Mouse (Mus musculus) C2C12 (cell line): ENCODE measurements at regions not wholly inside any gene's neighbourhood (a gene's known extent, or its start where the extent isn't known, plus 50 kb on each side); places are given as distances from the start of the nearest gene placed in this dataset.

Experiments
- H3K27me3 ChIP-seq: one replicate; pipeline ENCODE4 v1.6.1; 2011; ENCODE audit not compliant: control insufficient read depth, insufficient read depth, insufficient read length
- H3K36me3 ChIP-seq: one replicate; pipeline ENCODE4 v1.6.1; 2011; ENCODE audit not compliant: control insufficient read depth, insufficient read depth
- H3K4me3 ChIP-seq: one replicate; pipeline ENCODE4 v1.5.1; 2011; ENCODE audit warnings: mild to moderate bottlenecking, control low read depth; ENCODE audit not compliant: poor library complexity, insufficient read depth, severe bottlenecking
- H3K79me2 ChIP-seq: one replicate; pipeline ENCODE4 v1.6.1; 2011; ENCODE audit not compliant: control insufficient read depth, insufficient read depth
- H3K79me3 ChIP-seq: one replicate; pipeline ENCODE4 v1.6.1; 2011; ENCODE audit warnings: low read depth, control low read depth
- H3ac ChIP-seq: one replicate; pipeline ENCODE3; 2011; ENCODE audit warnings: low read depth; ENCODE audit not compliant: control insufficient read depth, insufficient read length
- CEBPB ChIP-seq: IDR thresholded peaks from one replicate; pipeline ENCODE4 v1.6.1; 2011; ENCODE audit warnings: low read depth, mild to moderate bottlenecking, control low read depth, moderate library complexity
- CTCF ChIP-seq: IDR thresholded peaks from one replicate; pipeline ENCODE4 v1.5.1; 2011; ENCODE audit not compliant: control insufficient read depth, insufficient read depth, insufficient read length
- FOSL1 ChIP-seq: IDR thresholded peaks from one replicate; pipeline ENCODE4 v1.8.0; 2011; ENCODE audit warnings: mild to moderate bottlenecking, low read length; ENCODE audit not compliant: poor library complexity, insufficient read depth, severe bottlenecking
- MAX ChIP-seq: IDR thresholded peaks from one replicate; pipeline ENCODE4 v1.6.1; 2011; ENCODE audit warnings: mild to moderate bottlenecking, control low read depth
- MYOD1 ChIP-seq: IDR thresholded peaks from one replicate; pipeline ENCODE4 v1.6.1; 2011; ENCODE audit warnings: low read depth; ENCODE audit not compliant: control insufficient read depth, insufficient read length
- MYOG ChIP-seq: IDR thresholded peaks from one replicate; pipeline ENCODE4 v1.6.1; 2011; ENCODE audit not compliant: control insufficient read depth, insufficient read length; ENCODE audit errors: extremely low read depth
- USF1 ChIP-seq: IDR thresholded peaks from one replicate; pipeline ENCODE4 v1.6.1; 2011; ENCODE audit warnings: low read depth, mild to moderate bottlenecking, control low read depth, moderate library complexity

GRCm38 (mm10) chr2:138033379-138034122, 222.8 kb upstream of the Btbd3 start:
- no peak overlapping the region for H3ac ChIP-seq
- no peaks in the 10 kb centered on the region for H3K79me3 ChIP-seq
- H3K27me3 ChIP-seq, result no peaks in the 10 kb centered on the region
- TF ChIP-seq MYOG (no peak), CTCF (peak; percentile 52), MYOD1 (no peak), CEBPB (no peak)
- H3K4me3 ChIP-seq, result no peak overlapping the region
- no peaks in the 10 kb centered on the region for H3K79me2 ChIP-seq
- H3K36me3 ChIP-seq, result no peaks in the 10 kb centered on the region

- no peaks in the 10 kb centered on the region for H3K79me3 ChIP-seq
- no peak for TF ChIP-seq CTCF
- TF ChIP-seq CEBPB, result no peak
- TF ChIP-seq MAX, result no peak
- TF ChIP-seq USF1, result no peak
- TF ChIP-seq MYOD1, result no peak
- TF ChIP-seq FOSL1, result no peak
These were observed 229.0 kb upstream of the Btbd3 start for GRCm38 (mm10) chr2:138027411-138027810.

DNA sequence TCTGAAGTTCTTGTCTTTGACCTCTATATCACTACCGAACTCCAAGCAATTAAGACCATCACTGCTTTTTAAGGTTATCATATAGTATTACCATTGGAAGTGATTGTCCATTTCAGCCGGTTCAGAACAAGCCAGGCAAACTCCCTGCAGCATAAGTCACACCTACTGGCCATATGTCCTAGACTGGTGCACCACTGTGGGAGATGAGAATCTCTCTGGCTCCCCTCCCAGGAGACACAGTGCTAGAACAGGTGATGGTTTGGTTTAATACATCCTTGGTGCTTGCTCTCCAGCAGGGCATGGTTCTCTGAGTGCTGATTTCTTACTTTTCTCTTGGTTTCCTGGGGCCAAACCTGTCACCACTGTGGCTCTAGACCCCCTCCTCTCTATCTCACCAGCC, 232.8 kb upstream of the Btbd3 start:
- H3K27me3 ChIP-seq, result no peaks in the 10 kb centered on the region
- no peaks in the 10 kb centered on the region for H3K36me3 ChIP-seq
- no peak overlapping the region for H3ac ChIP-seq
- no peaks in the 10 kb centered on the region for H3K79me3 ChIP-seq
- H3K79me2 ChIP-seq, result no peaks in the 10 kb centered on the region
- no peak for TF ChIP-seq CEBPB
- H3K4me3 ChIP-seq, result no peak overlapping the region

More at GRCm38 (mm10) chr2:138027411-138027810, 229.0 kb upstream of the Btbd3 start:
- H3ac ChIP-seq, result no peak overlapping the region
- H3K27me3 ChIP-seq, result no peaks in the 10 kb centered on the region
- H3K79me2 ChIP-seq, result no peaks in the 10 kb centered on the region
- H3K36me3 ChIP-seq, result no peaks in the 10 kb centered on the region
- no peak overlapping the region for H3K4me3 ChIP-seq

- no peak for TF ChIP-seq CTCF
- TF ChIP-seq FOSL1, result no peak
- no peak for TF ChIP-seq USF1
- TF ChIP-seq CEBPB, result no peak
- TF ChIP-seq MYOG, result no peak
- H3K4me3 ChIP-seq, result no peak overlapping the region
- no peaks in the 10 kb centered on the region for H3K27me3 ChIP-seq
- no peaks in the 10 kb centered on the region for H3K36me3 ChIP-seq
- H3K79me3 ChIP-seq, result no peaks in the 10 kb centered on the region
- H3K79me2 ChIP-seq, result no peaks in the 10 kb centered on the region
- H3ac ChIP-seq, result no peak overlapping the region
These were observed 274.6 kb upstream of the Btbd3 start for GRCm38 (mm10) chr2:137981766-137982165.

- no peak overlapping the region for H3ac ChIP-seq
- no peak for TF ChIP-seq CEBPB
- TF ChIP-seq MYOG, result no peak
- TF ChIP-seq MYOD1, result no peak
- no peak for TF ChIP-seq FOSL1
- no peak for TF ChIP-seq CTCF
- TF ChIP-seq MAX, result no peak
- TF ChIP-seq USF1, result no peak
- no peaks in the 10 kb centered on the region for H3K36me3 ChIP-seq
- no peaks in the 10 kb centered on the region for H3K27me3 ChIP-seq
- H3K79me2 ChIP-seq, result no peaks in the 10 kb centered on the region
- H3K79me3 ChIP-seq, result no peaks in the 10 kb centered on the region
- no peak overlapping the region for H3K4me3 ChIP-seq
These were observed 278.6 kb upstream of the Btbd3 start for GRCm38 (mm10) chr2:137977767-137978166.

DNA sequence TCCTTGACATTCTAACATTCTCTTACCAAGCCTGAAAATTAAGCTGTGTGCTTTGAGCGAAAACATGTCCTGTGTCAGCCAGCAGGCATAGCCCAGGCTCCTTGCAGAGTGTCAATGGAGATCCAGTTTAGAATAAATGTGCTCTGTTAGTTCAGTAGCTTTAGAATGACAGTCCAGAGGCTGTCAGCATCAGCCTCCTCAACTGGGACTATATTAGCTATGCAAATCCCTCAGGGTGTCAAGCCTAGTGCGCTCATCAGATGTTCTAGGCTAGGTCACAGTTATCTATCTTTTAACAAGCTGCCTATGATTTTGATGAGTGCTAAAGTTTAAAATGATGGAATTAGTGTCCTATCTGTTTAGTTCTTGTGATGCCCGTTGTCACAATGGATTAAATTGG, 281.7 kb upstream of the Btbd3 start:
- TF ChIP-seq MYOG (no peak), MYOD1 (no peak), USF1 (no peak), CTCF (no peak), CEBPB (no peak), FOSL1 (no peak), MAX (no peak)
- no peaks in the 10 kb centered on the region for H3K79me2 ChIP-seq
- no peak overlapping the region for H3K4me3 ChIP-seq
- no peak overlapping the region for H3ac ChIP-seq
- no peaks in the 10 kb centered on the region for H3K27me3 ChIP-seq
- H3K79me3 ChIP-seq, result no peaks in the 10 kb centered on the region
- no peaks in the 10 kb centered on the region for H3K36me3 ChIP-seq
